Mouse (Mus musculus): ENCODE measurements around the gene Dnah8.

DNA sequence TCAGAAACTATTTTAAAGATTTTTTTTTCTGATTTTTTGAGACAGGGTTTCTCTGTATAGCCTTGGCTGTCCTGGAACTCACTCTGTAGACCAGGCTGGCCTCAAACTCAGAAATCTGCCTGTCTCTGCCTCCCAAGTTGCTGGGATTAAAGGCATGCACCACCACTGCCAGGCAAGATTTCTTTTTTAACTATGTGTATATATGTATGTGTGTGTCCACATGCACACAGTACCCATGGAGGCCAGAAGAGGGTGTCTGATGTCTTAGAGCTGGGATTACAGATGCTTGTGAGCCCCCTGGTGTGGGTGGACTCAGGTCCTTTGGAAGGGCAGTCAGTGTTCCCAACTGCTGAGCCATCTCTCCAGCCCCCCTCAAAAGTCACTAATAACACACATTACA, 150.3 kb downstream of the Dnah8 start:
- TF ChIP-seq CTCF (IDR thresholded peaks at IDR 0.05; ENCODE audit: insufficient read depth, low read depth, low read length) (no peak), POLR2A (IDR thresholded peaks at IDR 0.05; ENCODE audit: insufficient read depth, low read depth, low read length) (no peak)
